Mouse (Mus musculus): ENCODE measurements around the gene Serbp1.

GRCm38 (mm10) chr6:67243765-67244420 is 5.9 kb downstream of the Serbp1 start:
- TF ChIP-seq TCF12 (IDR thresholded peaks at IDR 0.05; ENCODE audit: insufficient read depth, poor library complexity, severe bottlenecking): no peak
- no peak for TF ChIP-seq TCF3 (IDR thresholded peaks at IDR 0.05; ENCODE audit: insufficient read length, low read depth)
- TF ChIP-seq E2F4 (IDR thresholded peaks at IDR 0.05; ENCODE audit: insufficient read depth): no peak
- no peak for TF ChIP-seq MAX (IDR thresholded peaks at IDR 0.05; ENCODE audit: low read depth)
- TF ChIP-seq POLR2A (IDR thresholded peaks at IDR 0.05; ENCODE audit: insufficient read length, low read depth): no peak
- no peak for TF ChIP-seq USF1 (IDR thresholded peaks at IDR 0.05; ENCODE audit: low read depth)
- TF ChIP-seq SRF (IDR thresholded peaks at IDR 0.05; ENCODE audit: control insufficient read depth, insufficient read length, low read depth): no peak
- TF ChIP-seq POLR2AphosphoS2 (IDR thresholded peaks at IDR 0.05; ENCODE audit: insufficient read length, low read depth): no peak
